In the genomic region with DNA sequence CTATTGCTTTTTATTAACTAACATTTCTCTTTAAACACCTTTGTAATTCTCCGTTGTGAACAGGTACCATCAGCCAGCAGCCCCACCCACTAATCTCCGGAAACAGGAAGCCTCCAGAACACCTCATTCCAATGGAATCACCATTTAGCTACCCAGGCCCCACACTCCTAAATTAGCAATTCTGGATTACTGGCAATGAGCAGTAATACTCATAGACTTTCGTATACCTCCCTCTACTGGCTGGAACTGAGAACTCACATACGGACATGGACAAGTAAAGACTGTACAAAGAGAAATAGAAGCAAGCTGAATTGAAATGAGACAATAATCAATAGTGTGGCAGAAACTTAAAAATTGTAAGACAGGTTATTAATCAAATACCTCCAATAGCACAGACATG, we compare ENCODE assay signal across 8 mouse cellular contexts. TPM values are rescaled to one million over a fixed set of nuclear protein-coding genes. Genes with fewer than 3 reads are reported as not detected.
DNase-seq lines count a peak whose midpoint lies in the region; ATAC-seq and TF ChIP-seq lines count a peak whose summit lies in the region.

No protein-coding gene starts in this region.

- no peaks in the 10 kb centered on the region for H3K27me3 ChIP-seq in heart, embryonic 12.5 days (replicated peaks)
- H3K27me3 ChIP-seq in embryonic facial prominence, embryonic 14.5 days (replicated peaks; ENCODE audit: control insufficient read depth, insufficient read depth, low read length) = no peaks in the 10 kb centered on the region
- H3K27me3 ChIP-seq in midbrain, embryonic 11.5 days (ENCODE audit: control insufficient read depth, insufficient read depth, low read length) = no peaks in the 10 kb centered on the region
- H3K27me3 ChIP-seq in spleen, adult 2 months (ENCODE audit: control insufficient read depth, insufficient read depth, low read length) = no peaks in the 10 kb centered on the region

- H3K9ac ChIP-seq in heart, embryonic 12.5 days = no peak overlapping the region
- H3K9ac ChIP-seq in embryonic facial prominence, embryonic 14.5 days (ENCODE audit: low read depth, low read length) = no peak overlapping the region
- no peak overlapping the region for H3K9ac ChIP-seq in midbrain, embryonic 11.5 days (ENCODE audit: low read length)

- H3K4me3 ChIP-seq in heart, embryonic 12.5 days = no peak overlapping the region
- no peak overlapping the region for H3K4me3 ChIP-seq in embryonic facial prominence, embryonic 14.5 days (ENCODE audit: low read depth, low read length)
- H3K4me3 ChIP-seq in midbrain, embryonic 11.5 days (ENCODE audit: low read depth, low read length) = no peak overlapping the region
- no peak overlapping the region for H3K4me3 ChIP-seq in spleen, adult 2 months (ENCODE audit: extremely low read depth, insufficient read depth, insufficient read length)

- TF ChIP-seq POLR2A in spleen, adult 2 months (IDR thresholded peaks at IDR 0.05; ENCODE audit: low read depth, low read length) = no peak

- H3K9me3 ChIP-seq in heart, embryonic 12.5 days (replicated peaks) = no peaks in the 10 kb centered on the region
- H3K9me3 ChIP-seq in embryonic facial prominence, embryonic 14.5 days (ENCODE audit: control insufficient read depth, low read length) = no peaks in the 10 kb centered on the region
- no peaks in the 10 kb centered on the region for H3K9me3 ChIP-seq in midbrain, embryonic 11.5 days (ENCODE audit: control insufficient read depth, low read length)

- H3K27ac ChIP-seq in heart, embryonic 12.5 days (ENCODE audit: poor library complexity, severe bottlenecking) = no peak overlapping the region
- H3K27ac ChIP-seq in embryonic facial prominence, embryonic 14.5 days (replicated peaks; ENCODE audit: low read depth, low read length) = no peak overlapping the region
- no peak overlapping the region for H3K27ac ChIP-seq in midbrain, embryonic 11.5 days (ENCODE audit: low read depth, low read length)
- H3K27ac ChIP-seq in spleen, adult 2 months (ENCODE audit: insufficient read depth, low read length) = no peak overlapping the region

- DNase-seq in heart, adult 18-20 months = peak; percentile 78 to 85
- DNase-seq in adrenal gland, postnatal 14 days = peak; percentile 73
- peak; percentile 85 for DNase-seq in embryonic facial prominence, embryonic 14.5 days (ENCODE audit: low spot score)
- DNase-seq in heart, postnatal 4 days = peak; percentile 78
- DNase-seq in layer of hippocampus, postnatal 14 days (ENCODE audit: low spot score in 2 of 2) = peak; percentile 46 to 91
- DNase-seq in midbrain, embryonic 11.5 days (ENCODE audit: low spot score, missing footprints) = peak; percentile 85
- peak; percentile 42 to 46 for DNase-seq in spleen, adult 2 months (ENCODE audit: low read depth in 1 of 2, low spot score in 2 of 2)

- 18% methylated on average over 4 of the region's 4 CpGs for WGBS in heart, embryonic 12.5 days
- WGBS in embryonic facial prominence, embryonic 14.5 days = 26% methylated on average over 4 of the region's 4 CpGs
- 46% methylated on average over 4 of the region's 4 CpGs for WGBS in midbrain, embryonic 11.5 days
- WGBS in spleen, adult 2 months = 18% methylated on average over 4 of the region's 4 CpGs

- 0 out of 2 replicates have a peak, but pooled peaks cover 2% of the 10 kb centered on the region for H3K4me1 ChIP-seq in heart, embryonic 12.5 days (replicated peaks)
- peaks cover 7% of the 10 kb centered on the region for H3K4me1 ChIP-seq in embryonic facial prominence, embryonic 14.5 days (ENCODE audit: control insufficient read depth, insufficient read depth, low read length)
- H3K4me1 ChIP-seq in midbrain, embryonic 11.5 days (ENCODE audit: control insufficient read depth, insufficient read depth, low read length) = no peaks in the 10 kb centered on the region
- peaks cover 3% of the 10 kb centered on the region; the same call in 1 of the 2 replicates for H3K4me1 ChIP-seq in spleen, adult 2 months (ENCODE audit: control insufficient read depth, insufficient read depth, insufficient read length)

- H3K4me2 ChIP-seq in heart, embryonic 12.5 days = no peak overlapping the region
- no peak overlapping the region for H3K4me2 ChIP-seq in embryonic facial prominence, embryonic 14.5 days (ENCODE audit: low read depth, low read length)
- H3K4me2 ChIP-seq in midbrain, embryonic 11.5 days = no peak overlapping the region

- H3K36me3 ChIP-seq in heart, embryonic 12.5 days = peaks cover 28% of the 10 kb centered on the region
- H3K36me3 ChIP-seq in embryonic facial prominence, embryonic 14.5 days (ENCODE audit: control insufficient read depth, insufficient read depth, low read length) = peaks cover 21% of the 10 kb centered on the region
- H3K36me3 ChIP-seq in midbrain, embryonic 11.5 days (ENCODE audit: control insufficient read depth, insufficient read depth, low read length) = no peaks in the 10 kb centered on the region
- peaks cover 14% of the 10 kb centered on the region for H3K36me3 ChIP-seq in spleen, adult 2 months (ENCODE audit: control insufficient read depth, insufficient read depth, low read length)

- no peak for TF ChIP-seq CTCF in spleen, adult 2 months (IDR thresholded peaks at IDR 0.05; ENCODE audit: extremely low read depth, insufficient read depth, insufficient read length, insufficient replicate concordance)

- ATAC-seq in heart, embryonic 12.5 days (ENCODE audit: insufficient number of reproducible peaks, low FRiP score) = no peak
- peak; percentile 38 for ATAC-seq in embryonic facial prominence, embryonic 14.5 days (ENCODE audit: low read depth)
- peak; percentile 55; the same call in 1 of the 2 replicates for ATAC-seq in midbrain, embryonic 11.5 days (ENCODE audit: low FRiP score)

RNA-seq across cellular contexts. Expression of a gene that starts 4.8 kb away (rescaled TPM):
- 1 to 10 TPM; 5.8 to 6.7 TPM for total RNA-seq in heart, adult 18-20 months (2021)
- 15.8 and 16.7 TPM in 2 replicates for polyA plus RNA-seq in heart, embryonic 12.5 days (2016; fragmentation: Nextera tagmentation; extraction: Ambion mirVana)
- total RNA-seq in adrenal gland, postnatal 14 days (2021) = 16.5 and 18.4 TPM in 2 replicates
- 19.0 and 22.8 TPM in 2 replicates for polyA plus RNA-seq in embryonic facial prominence, embryonic 14.5 days (2014; fragmentation: Nextera tagmentation; extraction: Ambion mirVana)
- 1 to 10 TPM; 8.6 to 8.7 TPM for total RNA-seq in heart, postnatal 4 days (2021)
- 10 to 100 TPM; 11.5 to 11.9 TPM for total RNA-seq in layer of hippocampus, postnatal 14 days (2021)
- 24.1 and 27.4 TPM in 2 replicates for polyA plus RNA-seq in midbrain, embryonic 11.5 days (2014; fragmentation: Nextera tagmentation; extraction: Ambion mirVana)
- polyA plus RNA-seq in spleen, adult 2 months (2012; rRNA removed) = 2.3 and 2.8 TPM in 2 replicates

RNA-seq across cellular contexts. Expression of a gene that starts 26.3 kb away (rescaled TPM):
- total RNA-seq in heart, adult 18-20 months (2021) = not detected
- not detected in 2 replicates for polyA plus RNA-seq in heart, embryonic 12.5 days (2016; fragmentation: Nextera tagmentation; extraction: Ambion mirVana)
- total RNA-seq in adrenal gland, postnatal 14 days (2021) = not detected in 2 replicates
- polyA plus RNA-seq in embryonic facial prominence, embryonic 14.5 days (2014; fragmentation: Nextera tagmentation; extraction: Ambion mirVana) = not detected in 2 replicates
- total RNA-seq in heart, postnatal 4 days (2021) = not detected
- not detected for total RNA-seq in layer of hippocampus, postnatal 14 days (2021)
- polyA plus RNA-seq in midbrain, embryonic 11.5 days (2014; fragmentation: Nextera tagmentation; extraction: Ambion mirVana) = not detected in 2 replicates
- polyA plus RNA-seq in spleen, adult 2 months (2012; rRNA removed) = 0.41 and 0.53 TPM in 2 replicates

RNA-seq across cellular contexts. Expression of a gene that starts 30.4 kb away (rescaled TPM):
- 10 to 100 TPM; 20.7 to 21.0 TPM for total RNA-seq in heart, adult 18-20 months (2021)
- polyA plus RNA-seq in heart, embryonic 12.5 days (2016; fragmentation: Nextera tagmentation; extraction: Ambion mirVana) = 13.3 and 15.5 TPM in 2 replicates
- total RNA-seq in adrenal gland, postnatal 14 days (2021) = 16.7 and 18.0 TPM in 2 replicates
- polyA plus RNA-seq in embryonic facial prominence, embryonic 14.5 days (2014; fragmentation: Nextera tagmentation; extraction: Ambion mirVana) = 14.8 and 16.0 TPM in 2 replicates
- 10 to 100 TPM; 21.3 to 24.6 TPM for total RNA-seq in heart, postnatal 4 days (2021)
- 1 to 10 TPM; 7.6 to 9.1 TPM for total RNA-seq in layer of hippocampus, postnatal 14 days (2021)
- polyA plus RNA-seq in midbrain, embryonic 11.5 days (2014; fragmentation: Nextera tagmentation; extraction: Ambion mirVana) = 9.2 and 9.5 TPM in 2 replicates
- polyA plus RNA-seq in spleen, adult 2 months (2012; rRNA removed) = 18.0 and 24.6 TPM in 2 replicates
